Mouse (Mus musculus): Measurements from ENCODE around the gene Samd4b.
"Not testable (repeated sequence)": the region's sequence is repeated elsewhere in the genome, so short reads cannot be mapped to it uniquely, and the experiment has no call there.

- TF ChIP-seq CTCF, EP300 (IDR thresholded peaks at IDR 0.05; ENCODE audit: low read depth): not testable (repeated sequence)
Observed at GRCm38 (mm10) chr7:28509121-28509520, 88.8 kb downstream of the Samd4b start.
